Mouse (Mus musculus): ENCODE results near the gene Rdh16f1. TPM values are rescaled to one million over a fixed set of nuclear protein-coding genes. Genes with fewer than 3 reads are reported as not detected.
"Not testable (repeated sequence)": the region's sequence is repeated elsewhere in the genome, so short reads cannot be mapped to it uniquely, and the experiment has no call there.

The Rdh16f1 gene
- polyA plus RNA-seq, 1 experiment from 2014 or later = 0.67 TPM

GRCm38 (mm10) chr10:127754566-127755166, 4.9 kb upstream of the Rdh16f1 start:
- ATAC-seq (ENCODE audit: low FRiP score, low TSS enrichment) (no peak), DNase-seq (ENCODE audit: low spot score) (no peak)
- no peak overlapping the region for H3K4me2 ChIP-seq (replicated peaks; ENCODE audit: low read depth)
- no peaks in the 10 kb centered on the region for H3K9me3 ChIP-seq (ENCODE audit: control insufficient read depth, low read length)
- no peak overlapping the region for H3K9ac ChIP-seq (ENCODE audit: low read length)
- H3K27me3 ChIP-seq (ENCODE audit: control insufficient read depth, insufficient read depth, low read length) = no peaks in the 10 kb centered on the region
- no peak overlapping the region for H3K4me3 ChIP-seq (ENCODE audit: low read depth, low read length)
- H3K27ac ChIP-seq (replicated peaks) = no peak overlapping the region; the same call in 1 of the 2 replicates
- WGBS = 51% methylated on average over 6 of the region's 6 CpGs
- H3K36me3 ChIP-seq (ENCODE audit: control insufficient read depth, insufficient read depth, low read length) = no peaks in the 10 kb centered on the region
- TF ChIP-seq EP300 (optimal IDR thresholded peaks at IDR 0.05) = no peak
- TF ChIP-seq CTCF (IDR thresholded peaks at IDR 0.05; ENCODE audit: low read depth) = no peak
- H3K4me1 ChIP-seq (replicated peaks; ENCODE audit: control insufficient read depth, insufficient read depth) = no peaks in the 10 kb centered on the region

GRCm38 (mm10) chr10:127755246-127755645, 4.3 kb upstream of the Rdh16f1 start:
- Histone ChIP-seq H3K9me3 (ENCODE audit: control insufficient read depth, low read length) (no peaks in the 10 kb centered on the region), H3K36me3 (ENCODE audit: control insufficient read depth, insufficient read depth, low read length) (no peaks in the 10 kb centered on the region), H3K4me2 (replicated peaks; ENCODE audit: low read depth) (no peak overlapping the region), H3K27ac (replicated peaks) (no peak overlapping the region; the same call in 1 of the 2 replicates), H3K27me3 (ENCODE audit: control insufficient read depth, insufficient read depth, low read length) (no peaks in the 10 kb centered on the region), H3K4me3 (ENCODE audit: low read depth, low read length) (no peak overlapping the region), H3K4me1 (replicated peaks; ENCODE audit: control insufficient read depth, insufficient read depth) (no peaks in the 10 kb centered on the region), H3K9ac (ENCODE audit: low read length) (no peak overlapping the region)
- DNase-seq (ENCODE audit: low spot score) (no peak), ATAC-seq (ENCODE audit: low FRiP score, low TSS enrichment) (no peak)
- TF ChIP-seq EP300 (optimal IDR thresholded peaks at IDR 0.05) (no peak), CTCF (IDR thresholded peaks at IDR 0.05; ENCODE audit: low read depth) (no peak)
- 46% methylated on average over 3 of the region's 3 CpGs for WGBS

- ATAC-seq (ENCODE audit: low FRiP score, low TSS enrichment) (no peak), DNase-seq (ENCODE audit: low spot score) (no peak)
- TF ChIP-seq CTCF (IDR thresholded peaks at IDR 0.05; ENCODE audit: low read depth) (no peak), EP300 (optimal IDR thresholded peaks at IDR 0.05) (no peak)
- Histone ChIP-seq H3K36me3 (ENCODE audit: control insufficient read depth, insufficient read depth, low read length) (no peaks in the 10 kb centered on the region), H3K27me3 (ENCODE audit: control insufficient read depth, insufficient read depth, low read length) (no peaks in the 10 kb centered on the region), H3K9ac (ENCODE audit: low read length) (peak overlapping the region; percentile 24; the same call in 1 of the 2 replicates), H3K4me1 (replicated peaks; ENCODE audit: control insufficient read depth, insufficient read depth) (no peaks in the 10 kb centered on the region), H3K9me3 (ENCODE audit: control insufficient read depth, low read length) (no peaks in the 10 kb centered on the region), H3K4me3 (ENCODE audit: low read depth, low read length) (peak overlapping the region; percentile 25), H3K27ac (replicated peaks) (peak overlapping the region; percentile 63), H3K4me2 (replicated peaks; ENCODE audit: low read depth) (peak overlapping the region; percentile 50)
- WGBS = 26% methylated on average over 18 of the region's 18 CpGs
These were observed 3.7 kb upstream of the Rdh16f1 start for GRCm38 (mm10) chr10:127755770-127756468.

GRCm38 (mm10) chr10:127762926-127763325, 3.3 kb downstream of the Rdh16f1 start:
- H3K27me3 ChIP-seq (ENCODE audit: control insufficient read depth, insufficient read depth, low read length); H3K4me3 ChIP-seq (ENCODE audit: low read depth, low read length); H3K27ac ChIP-seq (replicated peaks); H3K4me2 ChIP-seq (replicated peaks; ENCODE audit: low read depth); H3K9me3 ChIP-seq (ENCODE audit: control insufficient read depth, low read length); H3K9ac ChIP-seq (ENCODE audit: low read length); DNase-seq (ENCODE audit: low spot score); H3K4me1 ChIP-seq (replicated peaks; ENCODE audit: control insufficient read depth, insufficient read depth); ATAC-seq (ENCODE audit: low FRiP score, low TSS enrichment); H3K36me3 ChIP-seq (ENCODE audit: control insufficient read depth, insufficient read depth, low read length): not testable (repeated sequence)
- WGBS = 88% methylated on average over 10 of the region's 10 CpGs

- 45% methylated on average over 12 of the region's 12 CpGs for WGBS
- Histone ChIP-seq H3K4me1 (replicated peaks; ENCODE audit: control insufficient read depth, insufficient read depth) (no peaks in the 10 kb centered on the region), H3K4me3 (ENCODE audit: low read depth, low read length) (no peak overlapping the region), H3K36me3 (ENCODE audit: control insufficient read depth, insufficient read depth, low read length) (no peaks in the 10 kb centered on the region), H3K27me3 (ENCODE audit: control insufficient read depth, insufficient read depth, low read length) (no peaks in the 10 kb centered on the region), H3K27ac (replicated peaks) (no peak overlapping the region), H3K9me3 (ENCODE audit: control insufficient read depth, low read length) (no peaks in the 10 kb centered on the region), H3K4me2 (replicated peaks; ENCODE audit: low read depth) (no peak overlapping the region), H3K9ac (ENCODE audit: low read length) (no peak overlapping the region)
- ATAC-seq (ENCODE audit: low FRiP score, low TSS enrichment) = 0 out of 2 replicates have a peak, but pooled peaks have one; percentile 15
- DNase-seq (ENCODE audit: low spot score) = no peak
- TF ChIP-seq CTCF (IDR thresholded peaks at IDR 0.05; ENCODE audit: low read depth) (no peak), EP300 (optimal IDR thresholded peaks at IDR 0.05) (no peak)
These were observed 4.5 kb downstream of the Rdh16f1 start for GRCm38 (mm10) chr10:127763914-127764680.
